Mouse (Mus musculus) MEL (cell line): Measurements from ENCODE around the gene Arid1b. TPM values are rescaled to one million over a fixed set of nuclear protein-coding genes. Genes with fewer than 3 reads are reported as not detected.

Experiments used
- DNase-seq: peaks from one replicate; pipeline ENCODE4 v3.0.0; 2011; ENCODE audit warnings: low read depth, low spot score
- H3K27ac ChIP-seq: 2 replicates; pipeline ENCODE4 v1.5.1; 2012; ENCODE audit warnings: low read depth, mild to moderate bottlenecking, control low read depth, low read length, moderate library complexity; ENCODE audit not compliant: control insufficient read depth
- H3K27me3 ChIP-seq, 2 experiments: fragments of 150-350 bp in 1 of 2; sonication (generic) in 1 of 2; 2 replicates each; pipeline ENCODE4 v1.6.1; 2012; ENCODE audit warnings: low read length in 2 of 2, mild to moderate bottlenecking in 2 of 2, improper control_type of control experiment in 1 of 2, moderate library complexity in 1 of 2; ENCODE audit not compliant: insufficient read depth in 2 of 2, control insufficient read depth in 1 of 2
- H3K36me3 ChIP-seq, 2 experiments: 2 replicates each; pipeline ENCODE4 v1.6.1; 2012 to 2014; ENCODE audit warnings: low read length in 2 of 2, improper control_type of control experiment in 1 of 2, inconsistent platforms in 1 of 2, mild to moderate bottlenecking in 1 of 2; ENCODE audit not compliant: insufficient read depth in 2 of 2, control insufficient read depth in 1 of 2
- H3K4me1 ChIP-seq, 2 experiments: fragments of 150-350 bp in 1 of 2; sonication (generic) in 1 of 2; 2 replicates each; pipeline ENCODE4 v1.6.1; 2012; ENCODE audit warnings: low read length in 2 of 2, improper control_type of control experiment in 1 of 2, mild to moderate bottlenecking in 1 of 2; ENCODE audit not compliant: insufficient read depth in 2 of 2, control insufficient read depth in 1 of 2
- H3K4me3 ChIP-seq, 2 experiments: fragments of 150-350 bp in 1 of 2; sonication (generic) in 1 of 2; 2 replicates each; pipeline ENCODE4 v1.5.1; 2012; ENCODE audit warnings: low read depth in 2 of 2, low read length in 2 of 2, mild to moderate bottlenecking in 2 of 2, moderate library complexity in 2 of 2, control low read depth in 1 of 2, improper control_type of control experiment in 1 of 2; ENCODE audit not compliant: control insufficient read depth in 1 of 2, insufficient read depth in 1 of 2
- H3K79me2 ChIP-seq: 2 replicates; pipeline ENCODE4 v1.6.1; 2012; ENCODE audit warnings: mild to moderate bottlenecking, low read length, moderate library complexity; ENCODE audit not compliant: control insufficient read depth, poor library complexity, insufficient read depth
- H3K9ac ChIP-seq: 2 replicates; pipeline ENCODE4 v1.6.1; 2012; ENCODE audit warnings: low read depth, mild to moderate bottlenecking, control low read depth, low read length, moderate library complexity; ENCODE audit not compliant: control insufficient read depth, poor library complexity, severe bottlenecking
- H3K9me3 ChIP-seq: fragments of 150-350 bp; sonication (generic); replicated peaks from 2 replicates; pipeline ENCODE4 v1.6.1; 2012; ENCODE audit warnings: mild to moderate bottlenecking, low read length, improper control_type of control experiment, moderate library complexity; ENCODE audit not compliant: insufficient read depth
- CHD2 ChIP-seq: IDR thresholded peaks from 2 replicates; pipeline ENCODE4 v1.6.1; 2011; ENCODE audit warnings: low read length, improper control_type of control experiment
- CTCF ChIP-seq, 3 experiments: IDR thresholded peaks in 2 of 3; conservative IDR thresholded peaks in 1 of 3; 2 replicates each; pipeline ENCODE4 v1.5.1; 2011 to 2012; ENCODE audit warnings: low read length in 3 of 3, low read depth in 2 of 3, mild to moderate bottlenecking in 2 of 3, improper control_type of control experiment in 1 of 3, inconsistent platforms in 1 of 3, mixed read lengths in 1 of 3, moderate library complexity in 1 of 3; ENCODE audit not compliant: control insufficient read depth in 1 of 3, insufficient read depth in 1 of 3, poor library complexity in 1 of 3, severe bottlenecking in 1 of 3
- ETS1 ChIP-seq: IDR thresholded peaks from 2 replicates; pipeline ENCODE4 v1.6.1; 2012; ENCODE audit warnings: low read depth, mild to moderate bottlenecking, inconsistent platforms, low read length, improper control_type of control experiment, moderate library complexity
- JUND ChIP-seq: IDR thresholded peaks from 2 replicates; pipeline ENCODE4 v1.6.1; 2011; ENCODE audit warnings: low read depth, mild to moderate bottlenecking, improper control_type of control experiment, low read length
- MEF2A ChIP-seq: IDR thresholded peaks from 2 replicates; pipeline ENCODE4 v1.6.1; 2014; ENCODE audit warnings: low read depth, mild to moderate bottlenecking, inconsistent platforms, low read length, improper control_type of control experiment; ENCODE audit not compliant: poor library complexity, insufficient replicate concordance, severe bottlenecking; ENCODE audit errors: extremely low read depth
- MYB ChIP-seq: IDR thresholded peaks from 2 replicates; pipeline ENCODE4 v1.6.1; 2011; ENCODE audit warnings: mild to moderate bottlenecking, low read depth, low read length, improper control_type of control experiment
- MYC ChIP-seq: IDR thresholded peaks from 2 replicates; pipeline ENCODE4 v1.6.1; 2011; ENCODE audit warnings: low read depth, mild to moderate bottlenecking, low read length, improper control_type of control experiment, moderate library complexity
- NRF1 ChIP-seq: IDR thresholded peaks from 2 replicates; pipeline ENCODE4 v1.6.1; 2014; ENCODE audit warnings: low read depth, mild to moderate bottlenecking, inconsistent platforms, low read length, improper control_type of control experiment, moderate library complexity; ENCODE audit not compliant: poor library complexity, insufficient read depth, severe bottlenecking
- POLR2AphosphoS5 ChIP-seq: IDR thresholded peaks from 2 replicates; pipeline ENCODE4 v1.6.1; 2012; ENCODE audit warnings: low read depth, borderline replicate concordance, mild to moderate bottlenecking, inconsistent platforms, low read length, moderate library complexity, mixed read lengths
- RCOR1 ChIP-seq: IDR thresholded peaks from 2 replicates; pipeline ENCODE4 v1.6.1; 2012; ENCODE audit warnings: low read depth, mild to moderate bottlenecking, inconsistent platforms, low read length, improper control_type of control experiment
- TAL1 ChIP-seq: IDR thresholded peaks from 2 replicates; pipeline ENCODE4 v1.6.1; 2012; ENCODE audit warnings: mild to moderate bottlenecking, inconsistent platforms, low read length, moderate library complexity, mixed read lengths
- TBP ChIP-seq: IDR thresholded peaks from 2 replicates; pipeline ENCODE4 v1.8.0; 2011; ENCODE audit warnings: low read depth, low read length, improper control_type of control experiment
- TCF12 ChIP-seq: IDR thresholded peaks from 2 replicates; pipeline ENCODE4 v1.6.1; 2014; ENCODE audit warnings: low read depth, mild to moderate bottlenecking, inconsistent platforms, low read length, improper control_type of control experiment, moderate library complexity
- USF1 ChIP-seq: IDR thresholded peaks from 2 replicates; pipeline ENCODE4 v1.6.1; 2014; ENCODE audit warnings: low read depth, mild to moderate bottlenecking, inconsistent platforms, low read length, improper control_type of control experiment, moderate library complexity
- ZKSCAN1 ChIP-seq: IDR thresholded peaks from 2 replicates; pipeline ENCODE4 v1.6.1; 2012; ENCODE audit warnings: low read depth, mild to moderate bottlenecking, inconsistent platforms, low read length, improper control_type of control experiment, moderate library complexity
- ZMIZ1 ChIP-seq: IDR thresholded peaks from 2 replicates; pipeline ENCODE4 v1.6.1; 2012; ENCODE audit warnings: low read depth, mild to moderate bottlenecking, inconsistent platforms, low read length, improper control_type of control experiment, moderate library complexity
- ZNF384 ChIP-seq: IDR thresholded peaks from 2 replicates; pipeline ENCODE4 v1.6.1; 2012; ENCODE audit warnings: low read depth, mild to moderate bottlenecking, inconsistent platforms, low read length, improper control_type of control experiment
- polyA plus RNA-seq, 2 experiments: library from polyadenylated mRNA; stranded (reverse) in 1 of 2; unstranded in 1 of 2; fragments of >175 nt in 1 of 2; fragments of >200 nt in 1 of 2; gene quantifications; 2 replicates each; pipeline versions ENCODE4 v1.2.1 to v1.2.4; 2012; ENCODE audit warnings: low replicate concordance in 2 of 2, low read depth in 1 of 2; ENCODE audit not compliant: insufficient read length in 2 of 2, insufficient read depth in 1 of 2, missing spikeins in 1 of 2
- total RNA-seq: library from RNA; depleted of rRNA; stranded (reverse); fragments of 300-350 nt; gene quantifications from 2 replicates; pipeline ENCODE4 v1.2.3, GENCODE M21; 2012

Gene Arid1b
- total and polyA plus RNA-seq, 3 experiments = 13.4 to 17.4 TPM; not detected in 1

GRCm38 (mm10) chr17:5131706-5132105 is 137.6 kb downstream of the Arid1b start:
- H3K9ac ChIP-seq = no peak overlapping the region
- no peaks in the 10 kb centered on the region for H3K4me1 ChIP-seq
- no peak for DNase-seq
- H3K27me3 ChIP-seq = no peaks in the 10 kb centered on the region
- no peaks in the 10 kb centered on the region for H3K79me2 ChIP-seq
- no peak overlapping the region for H3K4me3 ChIP-seq
- no peak overlapping the region for H3K27ac ChIP-seq
- H3K36me3 ChIP-seq = peaks cover 0 to 2% of the 10 kb centered on the region in 2 experiments; a peak in 1 of 4 replicates
- no peaks in the 10 kb centered on the region for H3K9me3 ChIP-seq
- no peak for TF ChIP-seq TBP
- no peak for TF ChIP-seq ETS1
- no peak for TF ChIP-seq TAL1
- no peak for TF ChIP-seq NRF1
- TF ChIP-seq MYC = no peak
- TF ChIP-seq USF1 = no peak
- TF ChIP-seq TCF12 = no peak
- TF ChIP-seq MYB = no peak
- no peak for TF ChIP-seq MEF2A
- no peak for TF ChIP-seq CHD2
- no peak for TF ChIP-seq POLR2AphosphoS5
- TF ChIP-seq ZKSCAN1 = no peak
- no peak for TF ChIP-seq RCOR1
- TF ChIP-seq ZNF384 = no peak
- no peak for TF ChIP-seq CTCF (IDR thresholded peaks at IDR 0.05 in 2 of 3, conservative IDR thresholded peaks at IDR 0.05 in 1 of 3; ENCODE audit: control insufficient read depth in 1 of 3, insufficient read depth in 1 of 3, low read depth in 2 of 3, low read length in 3 of 3, poor library complexity in 1 of 3, severe bottlenecking in 1 of 3)

GRCm38 (mm10) chr17:5132296-5132986 is 138.3 kb downstream of the Arid1b start:
- no peak overlapping the region for H3K27ac ChIP-seq
- peaks cover 0 to 2% of the 10 kb centered on the region in 2 experiments; a peak in 1 of 4 replicates for H3K36me3 ChIP-seq
- no peaks in the 10 kb centered on the region for H3K4me1 ChIP-seq
- no peaks in the 10 kb centered on the region for H3K27me3 ChIP-seq
- no peaks in the 10 kb centered on the region for H3K79me2 ChIP-seq
- H3K4me3 ChIP-seq = no peak overlapping the region
- no peak overlapping the region for H3K9ac ChIP-seq
- no peaks in the 10 kb centered on the region for H3K9me3 ChIP-seq
- TF ChIP-seq JUND (no peak), ZMIZ1 (no peak)
- DNase-seq = peak; percentile 17
